Mouse (Mus musculus): ENCODE results near the gene Gm10112.

The Gm10112 gene

GRCm38 (mm10) chrX:111168040-111168439 is at the start of gene Gm10112:
Gm10112 (plus strand) TSS chrX:111168340.
- DNase-seq (ENCODE audit: low spot score in 2 of 2): no peak

GRCm38 (mm10) chrX:111189574-111189973 is 21.4 kb downstream of the Gm10112 start:
- no peak for DNase-seq (ENCODE audit: low spot score in 2 of 2)

- no peak for DNase-seq (ENCODE audit: low spot score in 2 of 2)
Measured at GRCm38 (mm10) chrX:111196376-111196775, 28.2 kb downstream of the Gm10112 start.

GRCm38 (mm10) chrX:111210225-111210624 is 42.1 kb downstream of the Gm10112 start:
- DNase-seq (ENCODE audit: low spot score in 2 of 2): no peak

Data from urinary bladder, postnatal 4 days (tissue).